Mouse (Mus musculus): ENCODE measurements at regions not wholly inside any gene's neighbourhood (a gene's known extent, or its start where the extent isn't known, plus 50 kb on each side); places are given as distances from the start of the nearest gene placed in this dataset.

DNA sequence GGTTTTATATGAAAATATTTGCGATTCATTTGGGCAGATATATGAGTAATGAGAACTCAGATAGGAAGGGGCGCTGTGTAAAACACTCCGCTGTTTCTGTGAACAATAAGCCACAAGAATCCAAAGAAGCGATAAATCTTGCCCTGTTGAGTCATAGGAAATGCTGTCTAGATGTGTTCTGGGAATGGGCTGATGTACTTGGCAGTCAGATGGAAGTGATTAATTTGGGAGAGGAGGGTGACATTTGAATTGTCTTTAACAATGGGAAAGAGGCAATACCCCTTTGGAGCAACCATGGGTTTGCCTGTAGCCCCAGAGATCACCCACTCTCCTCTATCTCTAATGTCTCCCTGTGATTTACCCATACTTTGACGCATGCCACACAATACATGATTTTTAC is 160.4 kb downstream of the Dusp6 start:
- TF ChIP-seq CTCF (IDR thresholded peaks at IDR 0.05; ENCODE audit: low read depth, low read length) (no peak), GATA1 (IDR thresholded peaks at IDR 0.05; ENCODE audit: borderline replicate concordance, low read length) (no peak), POLR2AphosphoS5 (IDR thresholded peaks at IDR 0.05; ENCODE audit: insufficient replicate concordance, low read depth, low read length) (no peak)
